Mouse (Mus musculus) spleen, adult 2 months (tissue): ENCODE results near the gene Zdhhc13. TPM values are rescaled to one million over a fixed set of nuclear protein-coding genes. Genes with fewer than 3 reads are reported as not detected.

Experiments used
- DNase-seq, 2 experiments: peaks; one replicate each; pipeline versions ENCODE4 v3.0.0 to v3.0.0-alpha.2; 2012 to 2021; ENCODE audit warnings: low spot score in 2 of 2, low read depth in 1 of 2
- H3K27ac ChIP-seq: fragments of 200-500 bp; 2 replicates; pipeline ENCODE4 v1.5.1; 2012; ENCODE audit warnings: low read length, inconsistent platforms; ENCODE audit not compliant: insufficient read depth
- H3K27me3 ChIP-seq: fragments of 200-500 bp; 2 replicates; pipeline ENCODE4 v1.6.1; 2012; ENCODE audit warnings: mild to moderate bottlenecking, moderate library complexity, low read length, inconsistent platforms; ENCODE audit not compliant: control insufficient read depth, insufficient read depth
- H3K36me3 ChIP-seq: fragments of 200-500 bp; 2 replicates; pipeline ENCODE4 v1.6.1; 2012; ENCODE audit warnings: mild to moderate bottlenecking, low read length, inconsistent platforms; ENCODE audit not compliant: control insufficient read depth, insufficient read depth
- H3K4me1 ChIP-seq: fragments of 200-500 bp; 2 replicates; pipeline ENCODE4 v1.6.1; 2011; ENCODE audit warnings: inconsistent platforms; ENCODE audit not compliant: control insufficient read depth, insufficient read depth, insufficient read length
- H3K4me3 ChIP-seq: fragments of 200-500 bp; 2 replicates; pipeline ENCODE4 v1.5.1; 2011; ENCODE audit warnings: mild to moderate bottlenecking, inconsistent platforms; ENCODE audit not compliant: insufficient read depth, insufficient read length; ENCODE audit errors: extremely low read depth
- CTCF ChIP-seq: fragments of 200-500 bp; IDR thresholded peaks from 2 replicates; pipeline ENCODE4 v1.5.1; 2011; ENCODE audit warnings: mild to moderate bottlenecking, inconsistent platforms; ENCODE audit not compliant: insufficient read depth, insufficient read length, insufficient replicate concordance; ENCODE audit errors: extremely low read depth
- POLR2A ChIP-seq: fragments of 200-500 bp; IDR thresholded peaks from 2 replicates; pipeline ENCODE4 v1.6.1; 2011; ENCODE audit warnings: low read depth, low read length, inconsistent platforms
- WGBS: fragments of 180-500 bp; shearing (Covaris S2); methylation state at CpG from one replicate; pipeline ENCODE4 v1.1.7; 2018; 5-methylcytosine and 5-hydroxymethylcytosine counted together
- polyA plus RNA-seq: library from polyadenylated mRNA; depleted of rRNA; stranded (reverse); fragments of >200 nt; gene quantifications from 2 replicates; pipeline ENCODE4 v1.2.3, GENCODE M21; 2012

The Zdhhc13 gene
- polyA plus RNA-seq, 1 experiment, result 6.9 TPM

GRCm38 (mm10) chr7:48838434-48838833 lies 49.6 kb downstream of the Zdhhc13 start:
- WGBS, result 71% methylated on average over 2 of the region's 2 CpGs
- no peak for DNase-seq
- Histone ChIP-seq H3K4me3 (no peak overlapping the region), H3K36me3 (no peaks in the 10 kb centered on the region), H3K27me3 (no peaks in the 10 kb centered on the region), H3K4me1 (peaks cover 3% of the 10 kb centered on the region; the same call in 1 of the 2 replicates), H3K27ac (no peak overlapping the region)
- no peak for TF ChIP-seq POLR2A
- no peak for TF ChIP-seq CTCF

- H3K4me3 ChIP-seq, result no peak overlapping the region
- H3K36me3 ChIP-seq, result no peaks in the 10 kb centered on the region
- H3K27ac ChIP-seq, result no peak overlapping the region
- DNase-seq, result no peak
- no peaks in the 10 kb centered on the region for H3K27me3 ChIP-seq
- 81% methylated on average over 2 of the region's 2 CpGs for WGBS
- TF ChIP-seq CTCF, result no peak
- peaks cover 3% of the 10 kb centered on the region; the same call in 1 of the 2 replicates for H3K4me1 ChIP-seq
Measured at GRCm38 (mm10) chr7:48840545-48840944, 51.7 kb downstream of the Zdhhc13 start.

GRCm38 (mm10) chr7:48841538-48841937 lies 52.7 kb downstream of the Zdhhc13 start:
- 78% methylated on average over 4 of the region's 4 CpGs for WGBS

GRCm38 (mm10) chr7:48842353-48842752 lies 53.5 kb downstream of the Zdhhc13 start:
- H3K4me3 ChIP-seq, result no peak overlapping the region
- no peak overlapping the region for H3K27ac ChIP-seq
- no peaks in the 10 kb centered on the region for H3K27me3 ChIP-seq
- 79% methylated on average over 3 of the region's 3 CpGs for WGBS
- no peaks in the 10 kb centered on the region for H3K36me3 ChIP-seq
- no peak for DNase-seq
- H3K4me1 ChIP-seq, result no peaks in the 10 kb centered on the region
- no peak for TF ChIP-seq POLR2A
- no peak for TF ChIP-seq CTCF

More at GRCm38 (mm10) chr7:48841538-48841937, 52.7 kb downstream of the Zdhhc13 start:
- no peaks in the 10 kb centered on the region for H3K27me3 ChIP-seq
- TF ChIP-seq CTCF (no peak), POLR2A (no peak)
- H3K36me3 ChIP-seq, result no peaks in the 10 kb centered on the region
- peaks cover 3% of the 10 kb centered on the region; the same call in 1 of the 2 replicates for H3K4me1 ChIP-seq
- no peak overlapping the region for H3K27ac ChIP-seq
- no peak for DNase-seq
- H3K4me3 ChIP-seq, result no peak overlapping the region

GRCm38 (mm10) chr7:48843541-48843940 lies 54.7 kb downstream of the Zdhhc13 start:
- no peaks in the 10 kb centered on the region for H3K27me3 ChIP-seq
- no peak overlapping the region for H3K27ac ChIP-seq
- no peaks in the 10 kb centered on the region for H3K36me3 ChIP-seq
- DNase-seq, result no peak
- no peaks in the 10 kb centered on the region for H3K4me1 ChIP-seq
- H3K4me3 ChIP-seq, result no peak overlapping the region
- TF ChIP-seq CTCF, result no peak
- TF ChIP-seq POLR2A, result no peak
- 91% methylated on average over 5 of the region's 5 CpGs for WGBS

- no peaks in the 10 kb centered on the region for H3K4me1 ChIP-seq
- no peak for DNase-seq
- TF ChIP-seq CTCF (no peak), POLR2A (no peak)
- no peak overlapping the region for H3K27ac ChIP-seq
- H3K36me3 ChIP-seq, result no peaks in the 10 kb centered on the region
- H3K27me3 ChIP-seq, result no peaks in the 10 kb centered on the region
- WGBS, result 91% methylated on average over 12 of the region's 12 CpGs
- no peak overlapping the region for H3K4me3 ChIP-seq
Measured at GRCm38 (mm10) chr7:48845213-48845973, 56.6 kb downstream of the Zdhhc13 start.

GRCm38 (mm10) chr7:48846755-48847154 lies 58.0 kb downstream of the Zdhhc13 start:
- H3K4me3 ChIP-seq, result no peak overlapping the region
- H3K27me3 ChIP-seq, result no peaks in the 10 kb centered on the region
- no peak for DNase-seq
- H3K4me1 ChIP-seq, result no peaks in the 10 kb centered on the region
- no peaks in the 10 kb centered on the region for H3K36me3 ChIP-seq
- 83% methylated on average over 6 of the region's 6 CpGs for WGBS
- TF ChIP-seq POLR2A (no peak), CTCF (no peak)
- no peak overlapping the region for H3K27ac ChIP-seq
